Mouse (Mus musculus) MEL (cell line): Measurements from ENCODE around the gene Ergic2. TPM values are rescaled to one million over a fixed set of nuclear protein-coding genes. Genes with fewer than 3 reads are reported as not detected.
A peak's percentile ranks its signal among the peaks of the same experiment; 100 is the strongest.

ENCODE experiments used
- DNase-seq: peaks from one replicate; pipeline ENCODE4 v3.0.0; 2011; ENCODE audit warnings: low read depth, low spot score
- H3K27ac ChIP-seq: 2 replicates; pipeline ENCODE4 v1.5.1; 2012; ENCODE audit warnings: low read depth, mild to moderate bottlenecking, control low read depth, low read length, moderate library complexity; ENCODE audit not compliant: control insufficient read depth
- H3K27me3 ChIP-seq, 2 experiments: fragments of 150-350 bp in 1 of 2; sonication (generic) in 1 of 2; 2 replicates each; pipeline ENCODE4 v1.6.1; 2012; ENCODE audit warnings: low read length in 2 of 2, mild to moderate bottlenecking in 2 of 2, improper control_type of control experiment in 1 of 2, moderate library complexity in 1 of 2; ENCODE audit not compliant: insufficient read depth in 2 of 2, control insufficient read depth in 1 of 2
- H3K36me3 ChIP-seq, 2 experiments: 2 replicates each; pipeline ENCODE4 v1.6.1; 2012 to 2014; ENCODE audit warnings: low read length in 2 of 2, improper control_type of control experiment in 1 of 2, inconsistent platforms in 1 of 2, mild to moderate bottlenecking in 1 of 2; ENCODE audit not compliant: insufficient read depth in 2 of 2, control insufficient read depth in 1 of 2
- H3K4me1 ChIP-seq, 2 experiments: fragments of 150-350 bp in 1 of 2; sonication (generic) in 1 of 2; 2 replicates each; pipeline ENCODE4 v1.6.1; 2012; ENCODE audit warnings: low read length in 2 of 2, improper control_type of control experiment in 1 of 2, mild to moderate bottlenecking in 1 of 2; ENCODE audit not compliant: insufficient read depth in 2 of 2, control insufficient read depth in 1 of 2
- H3K4me3 ChIP-seq, 2 experiments: fragments of 150-350 bp in 1 of 2; sonication (generic) in 1 of 2; 2 replicates each; pipeline ENCODE4 v1.5.1; 2012; ENCODE audit warnings: low read depth in 2 of 2, low read length in 2 of 2, mild to moderate bottlenecking in 2 of 2, moderate library complexity in 2 of 2, control low read depth in 1 of 2, improper control_type of control experiment in 1 of 2; ENCODE audit not compliant: control insufficient read depth in 1 of 2, insufficient read depth in 1 of 2
- H3K79me2 ChIP-seq: 2 replicates; pipeline ENCODE4 v1.6.1; 2012; ENCODE audit warnings: mild to moderate bottlenecking, low read length, moderate library complexity; ENCODE audit not compliant: control insufficient read depth, poor library complexity, insufficient read depth
- H3K9ac ChIP-seq: 2 replicates; pipeline ENCODE4 v1.6.1; 2012; ENCODE audit warnings: low read depth, mild to moderate bottlenecking, control low read depth, low read length, moderate library complexity; ENCODE audit not compliant: control insufficient read depth, poor library complexity, severe bottlenecking
- H3K9me3 ChIP-seq: fragments of 150-350 bp; sonication (generic); replicated peaks from 2 replicates; pipeline ENCODE4 v1.6.1; 2012; ENCODE audit warnings: mild to moderate bottlenecking, low read length, improper control_type of control experiment, moderate library complexity; ENCODE audit not compliant: insufficient read depth
- CHD2 ChIP-seq: IDR thresholded peaks from 2 replicates; pipeline ENCODE4 v1.6.1; 2011; ENCODE audit warnings: low read length, improper control_type of control experiment
- CTCF ChIP-seq, 3 experiments: IDR thresholded peaks in 2 of 3; conservative IDR thresholded peaks in 1 of 3; 2 replicates each; pipeline ENCODE4 v1.5.1; 2011 to 2012; ENCODE audit warnings: low read length in 3 of 3, low read depth in 2 of 3, mild to moderate bottlenecking in 2 of 3, improper control_type of control experiment in 1 of 3, inconsistent platforms in 1 of 3, mixed read lengths in 1 of 3, moderate library complexity in 1 of 3; ENCODE audit not compliant: control insufficient read depth in 1 of 3, insufficient read depth in 1 of 3, poor library complexity in 1 of 3, severe bottlenecking in 1 of 3
- ETS1 ChIP-seq: IDR thresholded peaks from 2 replicates; pipeline ENCODE4 v1.6.1; 2012; ENCODE audit warnings: low read depth, mild to moderate bottlenecking, inconsistent platforms, low read length, improper control_type of control experiment, moderate library complexity
- GABPA ChIP-seq: IDR thresholded peaks from 2 replicates; pipeline ENCODE4 v1.6.1; 2012; ENCODE audit warnings: low read depth, mild to moderate bottlenecking, inconsistent platforms, low read length, improper control_type of control experiment, moderate library complexity
- GATA1 ChIP-seq: IDR thresholded peaks from 2 replicates; pipeline ENCODE4 v1.6.1; 2011; ENCODE audit warnings: low read depth, low read length, improper control_type of control experiment
- KAT2A ChIP-seq: conservative IDR thresholded peaks from 2 replicates; pipeline ENCODE4 v1.6.1; 2012; ENCODE audit warnings: low read depth, low read length, improper control_type of control experiment, inconsistent platforms
- MAFK ChIP-seq: IDR thresholded peaks from 2 replicates; pipeline ENCODE4 v1.6.1; 2011; ENCODE audit warnings: low read depth, mild to moderate bottlenecking, low read length, improper control_type of control experiment, borderline replicate concordance
- MAX ChIP-seq: IDR thresholded peaks from 2 replicates; pipeline ENCODE4 v1.6.1; 2011; ENCODE audit warnings: low read length, improper control_type of control experiment
- MEF2A ChIP-seq: IDR thresholded peaks from 2 replicates; pipeline ENCODE4 v1.6.1; 2014; ENCODE audit warnings: low read depth, mild to moderate bottlenecking, inconsistent platforms, low read length, improper control_type of control experiment; ENCODE audit not compliant: poor library complexity, insufficient replicate concordance, severe bottlenecking; ENCODE audit errors: extremely low read depth
- MYB ChIP-seq: IDR thresholded peaks from 2 replicates; pipeline ENCODE4 v1.6.1; 2011; ENCODE audit warnings: mild to moderate bottlenecking, low read depth, low read length, improper control_type of control experiment
- POLR2A ChIP-seq, 2 experiments: IDR thresholded peaks; 2 replicates each; pipeline ENCODE4 v1.6.1; 2011 to 2012; ENCODE audit warnings: low read length in 2 of 2, mild to moderate bottlenecking in 2 of 2, control low read depth in 1 of 2, improper control_type of control experiment in 1 of 2, low read depth in 1 of 2, moderate library complexity in 1 of 2; ENCODE audit not compliant: control insufficient read depth in 1 of 2, insufficient read depth in 1 of 2, poor library complexity in 1 of 2
- POLR2AphosphoS2 ChIP-seq: IDR thresholded peaks from 2 replicates; pipeline ENCODE4 v1.6.1; 2011; ENCODE audit warnings: low read length, improper control_type of control experiment
- POLR2AphosphoS5 ChIP-seq: IDR thresholded peaks from 2 replicates; pipeline ENCODE4 v1.6.1; 2012; ENCODE audit warnings: low read depth, borderline replicate concordance, mild to moderate bottlenecking, inconsistent platforms, low read length, moderate library complexity, mixed read lengths
- RAD21 ChIP-seq: IDR thresholded peaks from 2 replicates; pipeline ENCODE4 v1.6.1; 2011; ENCODE audit warnings: mild to moderate bottlenecking, low read depth, low read length, improper control_type of control experiment
- RCOR1 ChIP-seq: IDR thresholded peaks from 2 replicates; pipeline ENCODE4 v1.6.1; 2012; ENCODE audit warnings: low read depth, mild to moderate bottlenecking, inconsistent platforms, low read length, improper control_type of control experiment
- SIN3A ChIP-seq: IDR thresholded peaks from 2 replicates; pipeline ENCODE4 v1.6.1; 2012; ENCODE audit warnings: low read length, improper control_type of control experiment, inconsistent platforms
- SMC3 ChIP-seq: IDR thresholded peaks from 2 replicates; pipeline ENCODE4 v1.6.1; 2011; ENCODE audit warnings: low read depth, low read length, improper control_type of control experiment
- TBP ChIP-seq: IDR thresholded peaks from 2 replicates; pipeline ENCODE4 v1.8.0; 2011; ENCODE audit warnings: low read depth, low read length, improper control_type of control experiment
- USF1 ChIP-seq: IDR thresholded peaks from 2 replicates; pipeline ENCODE4 v1.6.1; 2014; ENCODE audit warnings: low read depth, mild to moderate bottlenecking, inconsistent platforms, low read length, improper control_type of control experiment, moderate library complexity
- ZKSCAN1 ChIP-seq: IDR thresholded peaks from 2 replicates; pipeline ENCODE4 v1.6.1; 2012; ENCODE audit warnings: low read depth, mild to moderate bottlenecking, inconsistent platforms, low read length, improper control_type of control experiment, moderate library complexity
- ZNF384 ChIP-seq: IDR thresholded peaks from 2 replicates; pipeline ENCODE4 v1.6.1; 2012; ENCODE audit warnings: low read depth, mild to moderate bottlenecking, inconsistent platforms, low read length, improper control_type of control experiment
- polyA plus RNA-seq, 2 experiments: library from polyadenylated mRNA; stranded (reverse) in 1 of 2; unstranded in 1 of 2; fragments of >175 nt in 1 of 2; fragments of >200 nt in 1 of 2; gene quantifications; 2 replicates each; pipeline versions ENCODE4 v1.2.1 to v1.2.4; 2012; ENCODE audit warnings: low replicate concordance in 2 of 2, low read depth in 1 of 2; ENCODE audit not compliant: insufficient read length in 2 of 2, insufficient read depth in 1 of 2, missing spikeins in 1 of 2
- total RNA-seq: library from RNA; depleted of rRNA; stranded (reverse); fragments of 300-350 nt; gene quantifications from 2 replicates; pipeline ENCODE4 v1.2.3, GENCODE M21; 2012

Ergic2 gene
- total and polyA plus RNA-seq, 3 experiments, result 41.8 to 84.9 TPM; not detected in 1

DNA sequence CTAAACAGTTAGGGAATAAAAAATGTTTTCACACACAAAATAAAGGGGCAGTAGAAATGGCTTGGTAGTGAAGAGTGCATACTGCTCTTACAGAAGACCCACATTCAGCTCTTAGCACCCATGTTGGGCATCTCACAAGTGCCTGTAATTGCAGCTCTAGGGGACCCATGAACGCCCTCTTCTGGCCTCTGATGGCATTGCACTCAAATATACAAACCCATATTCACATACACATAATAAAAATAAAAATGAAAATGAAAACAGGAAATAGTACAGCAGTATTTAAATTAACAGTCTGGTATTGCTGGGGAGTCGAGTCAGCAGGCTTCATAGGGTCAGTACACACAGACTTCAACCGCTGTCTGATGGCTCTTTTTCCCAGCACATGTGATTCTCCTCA, 30.1 kb upstream of the Ergic2 start:
- Histone ChIP-seq H3K27ac (no peak overlapping the region), H3K9me3 (no peaks in the 10 kb centered on the region), H3K9ac (no peak overlapping the region), H3K4me3 (no peak overlapping the region), H3K36me3 (no peaks in the 10 kb centered on the region), H3K4me1 (no peaks in the 10 kb centered on the region), H3K79me2 (no peaks in the 10 kb centered on the region), H3K27me3 (no peaks in the 10 kb centered on the region; a peak in 2 of 4 replicates)
- TF ChIP-seq CTCF (IDR thresholded peaks at IDR 0.05 in 2 of 3, conservative IDR thresholded peaks at IDR 0.05 in 1 of 3; ENCODE audit: control insufficient read depth in 1 of 3, insufficient read depth in 1 of 3, low read depth in 2 of 3, low read length in 3 of 3, poor library complexity in 1 of 3, severe bottlenecking in 1 of 3), result peak; percentile 33 to 46 (median 46); a peak in 5 of 6 replicates
- peak; percentile 12; the same call in 1 of the 2 replicates for TF ChIP-seq RAD21
- TF ChIP-seq SMC3, result peak; percentile 29
- TF ChIP-seq ZNF384, result no peak
- TF ChIP-seq USF1, result no peak
- DNase-seq, result peak; percentile 44

DNA sequence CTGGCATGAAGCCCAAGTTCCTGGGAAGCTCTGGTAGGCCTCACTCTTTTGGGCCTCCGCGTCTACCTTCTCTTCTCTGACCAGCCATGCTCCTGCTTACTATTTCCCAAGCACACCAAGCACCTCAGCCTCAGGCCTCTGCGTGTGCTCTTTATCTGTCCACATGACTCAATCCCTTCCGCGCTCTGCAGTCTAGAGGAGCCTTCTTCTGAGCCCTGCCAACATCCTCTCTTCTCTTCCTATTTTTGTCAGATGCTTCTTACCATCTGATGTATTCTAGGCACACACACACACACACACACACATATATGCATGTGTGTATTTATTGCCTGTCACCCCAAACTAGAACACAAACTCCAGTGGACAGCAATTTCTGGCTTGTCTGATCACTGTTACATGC, 29.5 kb upstream of the Ergic2 start:
- Histone ChIP-seq H3K4me1 (no peaks in the 10 kb centered on the region), H3K79me2 (no peaks in the 10 kb centered on the region), H3K36me3 (no peaks in the 10 kb centered on the region), H3K27ac (no peak overlapping the region), H3K4me3 (no peak overlapping the region), H3K9me3 (no peaks in the 10 kb centered on the region), H3K9ac (no peak overlapping the region), H3K27me3 (no peaks in the 10 kb centered on the region; a peak in 2 of 4 replicates)
- TF ChIP-seq SMC3 (no peak), ZNF384 (no peak), ZKSCAN1 (no peak), MYB (no peak), MEF2A (no peak), POLR2AphosphoS5 (no peak), POLR2A (IDR thresholded peaks at IDR 0.05; ENCODE audit: control insufficient read depth in 1 of 2, insufficient read depth in 1 of 2, low read depth in 1 of 2, low read length in 2 of 2, poor library complexity in 1 of 2) (no peak), ETS1 (no peak), CHD2 (no peak), KAT2A (no peak), GATA1 (no peak), POLR2AphosphoS2 (no peak), MAFK (no peak), SIN3A (no peak), RCOR1 (no peak), MAX (no peak), USF1 (no peak), RAD21 (no peak), GABPA (no peak), TBP (no peak)
- DNase-seq, result no peak
